Mouse (Mus musculus) thymus, adult 2 months (tissue): ENCODE measurements around the gene Pla2g12b.

Experiments used
- CTCF ChIP-seq: fragments of 200-500 bp; IDR thresholded peaks from 2 replicates; pipeline ENCODE4 v1.5.1; 2012; ENCODE audit warnings: mild to moderate bottlenecking, control low read depth, low read length, moderate library complexity, borderline replicate concordance; ENCODE audit not compliant: control insufficient read depth, poor library complexity, insufficient read depth; ENCODE audit errors: extremely low read depth
- POLR2A ChIP-seq: fragments of 200-500 bp; IDR thresholded peaks from 2 replicates; pipeline ENCODE4 v1.6.1; 2012; ENCODE audit warnings: mild to moderate bottlenecking, low read length, control low read depth, moderate library complexity; ENCODE audit not compliant: control insufficient read depth, poor library complexity, insufficient read depth; ENCODE audit errors: extremely low read depth

GRCm38 (mm10) chr10:59441735-59442134 lies 38.3 kb downstream of the Pla2g12b start, which contains the start of gene Oit3:
- no peak for TF ChIP-seq CTCF
- no peak for TF ChIP-seq POLR2A
